Mouse (Mus musculus) stomach, postnatal 0 days (tissue): ENCODE data around the gene Palld.

ENCODE experiments used
- CTCF ChIP-seq: IDR thresholded peaks from 2 replicates; pipeline ENCODE4 v1.5.1; 2016; ENCODE audit warnings: antibody characterized with exemption, low read depth, mild to moderate bottlenecking, moderate library complexity
- EP300 ChIP-seq: optimal IDR thresholded peaks from 2 replicates; pipeline ENCODE3; 2016; ENCODE audit warnings: antibody characterized with exemption

DNA sequence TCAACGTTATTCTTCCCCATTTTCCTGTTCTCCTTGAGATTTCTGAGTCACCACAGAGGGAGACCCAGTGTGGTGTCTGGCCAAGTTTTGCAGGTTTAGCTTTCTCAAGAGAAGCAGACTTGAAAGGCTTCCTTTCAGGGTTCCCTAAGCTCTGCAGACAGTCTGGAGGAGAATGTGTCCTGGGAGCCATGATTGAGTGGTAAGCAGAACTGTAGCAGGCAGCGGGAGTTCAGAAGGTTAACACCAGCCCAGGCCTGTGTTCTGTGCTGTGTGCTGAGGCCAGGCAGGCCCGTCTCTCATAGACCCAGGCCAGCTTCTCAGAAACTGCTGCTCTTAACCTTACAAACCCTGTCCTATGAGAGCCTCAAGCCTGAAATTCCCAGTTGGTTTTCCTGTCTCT is 263.5 kb downstream of the Palld start:
- TF ChIP-seq EP300 (no peak), CTCF (no peak)
